Mouse (Mus musculus): ENCODE measurements at regions not wholly inside any gene's neighbourhood (a gene's known extent, or its start where the extent isn't known, plus 50 kb on each side); places are given as distances from the start of the nearest gene placed in this dataset.

DNA sequence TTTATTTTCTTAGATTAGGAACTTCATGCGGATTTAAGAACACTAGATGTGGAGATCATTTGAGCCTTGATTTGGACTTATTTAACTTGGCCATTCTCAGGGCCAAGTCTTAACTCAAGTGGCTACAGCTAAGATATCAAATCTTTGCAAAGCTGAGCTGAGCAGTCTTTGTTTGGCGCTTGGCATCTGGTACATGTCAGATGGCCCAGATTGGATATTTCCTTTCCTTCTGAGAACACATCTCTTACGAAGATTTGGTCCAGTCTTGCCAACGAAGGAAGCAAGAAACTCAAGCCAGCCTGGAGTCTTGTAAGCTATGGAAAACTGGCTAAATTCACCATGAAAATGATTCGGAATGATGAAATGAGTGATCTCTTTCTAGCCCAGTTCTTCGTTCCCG is 59.1 kb upstream of the Cdc42ep3 start:
- DNase-seq (ENCODE audit: low read depth): no peak

DNA sequence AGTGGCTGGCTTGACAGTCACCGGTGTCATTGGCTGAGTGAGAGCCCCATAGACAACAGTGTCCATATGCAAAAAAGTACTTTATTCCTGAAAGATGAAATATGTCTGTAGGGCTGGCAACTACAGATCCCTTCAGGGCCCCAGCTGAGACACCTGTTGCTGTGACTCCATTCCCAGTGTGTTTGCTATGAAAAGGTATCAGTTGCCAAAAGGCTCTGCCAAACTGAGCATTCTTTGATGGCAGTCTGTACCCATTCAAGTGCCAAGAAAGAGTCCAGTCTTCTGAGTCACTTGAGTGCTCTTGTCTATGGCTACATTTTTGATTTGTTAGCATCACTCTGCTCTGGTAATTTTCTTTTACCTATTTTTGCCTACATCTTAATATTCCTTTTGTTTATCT is 63.1 kb upstream of the Cdc42ep3 start:
- DNase-seq (ENCODE audit: low read depth): peak; percentile 18

DNA sequence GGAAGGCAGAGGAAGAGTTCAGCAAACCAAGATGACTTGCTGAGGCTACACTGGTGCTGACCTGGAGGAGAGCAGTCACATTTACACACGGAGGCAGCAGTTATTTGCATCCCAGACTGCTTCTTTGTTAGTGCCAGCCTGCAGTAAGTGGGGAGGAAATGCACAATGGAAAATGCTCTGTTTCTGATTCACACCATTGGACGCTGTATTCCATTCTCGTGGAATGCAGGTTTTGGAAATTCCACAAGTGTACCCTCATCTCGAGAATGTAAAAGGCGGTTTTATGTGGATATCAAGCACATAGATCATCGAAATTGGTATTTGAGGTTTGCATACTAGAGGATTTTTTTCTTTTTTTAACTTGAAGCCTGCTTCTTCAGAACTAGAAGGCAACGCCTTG is 66.7 kb upstream of the Cdc42ep3 start:
- peak; percentile 69 for DNase-seq (ENCODE audit: low read depth)

GRCm38 (mm10) chr17:79439182-79439581 is 84.3 kb upstream of the Cdc42ep3 start:
- peak; percentile 74 for DNase-seq (ENCODE audit: low read depth)

GRCm38 (mm10) chr17:79442507-79443115 is 87.7 kb upstream of the Cdc42ep3 start:
- peak; percentile 96 for DNase-seq (ENCODE audit: low read depth)

DNA sequence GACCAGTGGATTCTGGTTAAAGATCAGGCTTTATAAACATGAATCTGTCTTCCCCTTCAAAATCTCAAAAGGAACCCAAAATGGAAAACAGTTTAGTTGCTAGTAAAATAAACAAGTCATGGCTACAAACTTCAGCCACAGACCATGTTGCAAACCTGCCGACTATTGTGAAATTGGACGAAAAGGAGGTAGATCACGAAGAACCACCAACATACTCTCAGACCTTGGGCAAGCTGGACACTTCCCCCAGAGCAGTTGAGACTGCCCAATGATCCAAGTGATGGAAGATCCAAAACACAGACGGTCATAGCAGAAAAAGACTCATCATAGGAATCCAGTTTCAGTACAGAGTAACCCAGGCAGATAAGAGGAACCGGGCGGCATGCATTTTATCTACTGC is 92.3 kb upstream of the Cdc42ep3 start:
- peak; percentile 49 for DNase-seq (ENCODE audit: low read depth)

DNA sequence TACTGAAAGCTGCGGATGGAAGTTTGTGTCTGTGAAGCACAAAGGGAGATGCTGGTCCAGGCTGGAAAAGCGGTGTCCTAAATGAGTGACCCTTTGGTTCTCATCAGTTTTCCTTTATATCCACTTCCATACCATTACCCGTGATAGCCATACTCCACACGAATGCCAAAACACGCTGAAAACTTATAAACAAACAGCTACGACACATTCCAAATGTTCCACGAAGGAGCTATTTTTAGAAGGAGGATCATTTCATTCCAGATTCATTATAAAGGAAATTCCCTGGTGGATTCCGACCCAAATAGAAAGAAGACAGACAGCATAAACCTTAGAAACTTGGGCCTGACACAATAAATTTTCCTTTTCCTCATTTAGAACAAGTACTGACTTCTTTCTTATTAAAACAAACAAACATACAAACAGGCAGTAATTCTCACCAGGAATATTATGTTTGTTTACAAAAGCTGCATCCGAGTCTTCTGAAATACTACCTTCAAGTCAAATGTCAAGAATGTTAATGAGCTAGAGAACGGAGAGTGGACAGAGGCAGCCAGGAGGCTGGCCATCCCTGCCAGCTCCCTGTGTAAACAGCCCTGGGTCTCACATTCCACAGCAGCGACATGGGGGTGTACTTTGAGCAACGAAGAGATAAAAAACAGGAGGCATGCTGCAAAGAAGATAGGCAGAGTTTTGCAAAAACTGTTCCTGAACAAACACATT is 96.4 kb upstream of the Cdc42ep3 start:
- peak; percentile 69 for DNase-seq (ENCODE audit: low read depth)

- no peak for DNase-seq (ENCODE audit: low read depth)
Measured at GRCm38 (mm10) chr17:79453825-79454224, 98.9 kb upstream of the Cdc42ep3 start.

- DNase-seq (ENCODE audit: low read depth): peak; percentile 56
Measured at GRCm38 (mm10) chr17:79454526-79454925, 99.6 kb upstream of the Cdc42ep3 start.

GRCm38 (mm10) chr17:79455229-79455628 is 100.3 kb upstream of the Cdc42ep3 start:
- DNase-seq (ENCODE audit: low read depth): no peak

DNA sequence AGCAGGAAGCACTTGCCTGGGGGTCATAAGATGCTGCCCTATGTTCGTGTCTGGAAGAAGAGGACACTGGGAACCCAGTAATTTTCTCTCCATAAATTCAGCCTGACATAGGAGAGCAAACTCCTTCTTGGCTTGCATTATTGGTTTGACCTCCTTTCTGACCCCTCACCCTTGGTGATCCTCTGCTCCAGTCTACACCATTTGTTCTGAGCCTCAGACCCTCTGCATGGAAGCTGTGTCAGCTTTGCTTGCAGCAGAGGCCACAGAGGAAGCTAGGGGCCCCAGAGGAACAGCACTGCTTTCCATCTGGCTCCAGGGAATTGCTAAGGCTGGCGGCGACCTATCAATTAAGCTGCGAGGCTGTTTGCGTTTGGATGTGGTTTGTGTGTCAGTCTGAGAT is 102.7 kb upstream of the Cdc42ep3 start:
- no peak for DNase-seq (ENCODE audit: low read depth)

GRCm38 (mm10) chr17:79461681-79462091 is 106.8 kb upstream of the Cdc42ep3 start:
- peak; percentile 78 for DNase-seq (ENCODE audit: low read depth)

- no peak for DNase-seq (ENCODE audit: low read depth)
Measured at GRCm38 (mm10) chr17:79463074-79463694, 108.3 kb upstream of the Cdc42ep3 start.

DNA sequence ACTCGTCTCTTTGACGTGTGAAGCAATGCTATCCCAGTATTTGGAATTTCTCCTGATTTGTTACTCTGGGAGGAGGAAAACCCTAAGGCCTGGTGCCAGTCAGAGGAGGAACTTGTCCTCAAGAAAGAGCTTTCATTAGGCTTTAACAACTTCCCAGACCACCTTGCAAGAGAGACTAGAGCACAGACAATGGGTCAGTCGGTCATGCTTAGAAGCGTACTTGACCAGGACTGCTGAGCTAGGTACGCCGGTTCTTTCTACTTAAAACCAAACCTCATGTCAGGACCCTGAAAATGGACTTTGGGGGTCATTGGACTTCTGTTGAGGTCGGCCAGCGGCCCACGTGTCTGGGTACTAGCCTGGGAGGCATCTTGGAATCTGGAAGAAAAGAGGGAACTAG is 110.8 kb upstream of the Cdc42ep3 start:
- no peak for DNase-seq (ENCODE audit: low read depth)

GRCm38 (mm10) chr17:79471639-79472038 is 116.7 kb upstream of the Cdc42ep3 start:
- no peak for DNase-seq (ENCODE audit: low read depth)

DNA sequence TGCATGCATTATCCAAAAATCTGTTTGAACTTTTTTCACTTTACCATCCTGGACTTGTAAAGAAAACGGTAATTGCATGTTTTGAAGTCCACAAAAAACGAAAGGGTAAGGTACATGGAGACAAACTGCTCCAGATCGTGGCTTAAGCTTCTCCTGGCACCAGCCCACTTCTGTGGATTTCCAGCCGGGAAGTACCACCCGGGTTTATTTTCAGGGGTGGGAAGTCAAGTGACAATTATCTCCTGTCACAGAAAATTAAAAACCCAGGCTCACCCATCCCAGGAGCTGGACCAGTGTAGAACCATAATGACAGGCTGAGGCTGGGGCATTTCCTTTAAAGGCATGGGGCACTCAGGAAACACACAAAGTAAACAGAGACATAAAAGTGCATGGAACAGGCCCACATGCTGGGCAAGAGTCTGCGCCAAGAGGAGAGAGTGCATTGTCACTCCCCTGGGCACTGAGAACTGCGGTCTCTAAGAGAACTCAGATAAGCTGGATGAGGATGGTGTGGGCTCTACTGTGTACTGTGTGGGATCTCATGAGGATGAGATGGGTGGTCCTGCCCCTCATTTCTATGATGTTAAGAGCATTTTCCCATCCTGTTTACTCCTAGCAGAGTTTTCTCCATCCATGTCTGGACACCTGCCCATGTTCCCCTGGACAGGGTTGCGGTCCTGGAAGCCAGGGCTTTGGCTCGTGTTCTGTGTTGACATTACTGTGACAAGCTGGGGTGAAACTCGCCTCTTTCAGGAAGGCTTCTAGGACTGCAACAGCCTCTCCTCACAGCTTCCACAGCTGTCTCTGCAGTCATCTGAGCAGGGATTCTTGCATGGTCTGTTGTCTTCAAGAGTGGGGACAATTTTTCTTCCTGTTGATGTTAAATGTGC is 117.5 kb upstream of the Cdc42ep3 start:
- DNase-seq (ENCODE audit: low read depth): no peak

DNA sequence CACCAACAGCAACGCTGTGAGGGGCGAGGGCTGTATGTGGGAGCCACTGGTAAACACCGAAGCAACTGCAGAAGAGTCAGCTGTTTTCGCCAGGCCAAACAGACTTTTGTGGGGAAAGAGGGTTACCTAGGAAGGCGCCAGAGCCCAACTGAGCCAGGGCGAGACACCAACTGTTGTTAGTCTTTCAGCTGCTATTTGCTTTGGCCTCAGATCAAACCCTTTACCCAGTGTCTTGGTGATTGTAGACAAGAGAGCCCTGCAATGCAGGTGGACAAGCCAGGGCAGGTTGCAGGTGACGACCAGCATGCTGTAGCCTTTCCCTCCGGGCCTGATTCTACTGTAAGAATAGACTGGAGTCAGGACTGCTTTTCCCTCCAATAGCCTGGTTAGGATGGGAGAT is 121.8 kb upstream of the Cdc42ep3 start:
- DNase-seq (ENCODE audit: low read depth): no peak

- no peak for DNase-seq (ENCODE audit: low read depth)
Measured at GRCm38 (mm10) chr17:79481112-79481738, 126.3 kb upstream of the Cdc42ep3 start.

- DNase-seq (ENCODE audit: low read depth): no peak
Measured at GRCm38 (mm10) chr17:79481936-79482335, 127.0 kb upstream of the Cdc42ep3 start.

GRCm38 (mm10) chr17:79485239-79485638 is 126.4 kb upstream of the Rmdn2 start:
- DNase-seq (ENCODE audit: low read depth): no peak

DNA sequence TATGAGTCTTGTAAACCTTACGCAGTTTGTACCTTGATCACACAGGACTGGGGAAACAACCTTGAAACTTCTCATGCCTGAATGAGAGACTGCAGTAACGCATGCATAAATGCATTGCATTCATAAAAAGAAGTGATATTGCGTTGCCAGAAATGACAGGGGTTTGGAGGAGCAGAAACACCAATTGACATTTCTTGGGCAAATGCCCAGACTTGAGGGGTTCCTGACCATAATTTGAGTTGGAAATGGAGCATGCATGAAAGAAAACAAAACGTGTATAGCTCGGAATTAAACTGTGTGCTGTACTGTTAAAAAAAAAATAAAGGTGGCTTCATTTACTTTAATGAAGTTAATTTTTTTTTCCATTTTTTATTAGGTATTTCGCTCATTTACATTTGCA is 122.4 kb upstream of the Rmdn2 start:
- DNase-seq (ENCODE audit: low read depth): no peak

GRCm38 (mm10) chr17:79497629-79498028 is 114.0 kb upstream of the Rmdn2 start:
- no peak for DNase-seq (ENCODE audit: low read depth)
